7 mouse cellular contexts compared by ENCODE assay signal in genomic region chr3:88150061-88150998, GRCm38 (mm10). TPM values are rescaled to one million over a fixed set of nuclear protein-coding genes. Genes with fewer than 3 reads are reported as not detected.
DNase-seq lines count a peak whose midpoint lies in the region; ATAC-seq and TF ChIP-seq lines count a peak whose summit lies in the region.

No protein-coding gene starts in this region.

- H3K36me3 ChIP-seq in ES-Bruce4 (ENCODE audit: control insufficient read depth, insufficient read depth, low read length, poor library complexity, severe bottlenecking): no peaks in the 10 kb centered on the region
- H3K36me3 ChIP-seq in hindbrain, embryonic 15.5 days: no peaks in the 10 kb centered on the region
- peaks cover 5% of the 10 kb centered on the region; the same call in 1 of the 2 replicates for H3K36me3 ChIP-seq in limb, embryonic 13.5 days
- H3K36me3 ChIP-seq in neural tube, embryonic 11.5 days (ENCODE audit: control insufficient read depth, insufficient read depth, low read length): no peaks in the 10 kb centered on the region

- TF ChIP-seq POLR2A in ES-Bruce4 (IDR thresholded peaks at IDR 0.05; ENCODE audit: insufficient read depth, low read length): no peak
- no peak for TF ChIP-seq POLR2A in bone marrow macrophage, adult 2 months (IDR thresholded peaks at IDR 0.05; ENCODE audit: borderline replicate concordance, low read depth, low read length)

- peak overlapping the region; percentile 42 for H3K4me2 ChIP-seq in hindbrain, embryonic 15.5 days
- H3K4me2 ChIP-seq in limb, embryonic 13.5 days (replicated peaks): peak overlapping the region; percentile 50
- H3K4me2 ChIP-seq in neural tube, embryonic 11.5 days (ENCODE audit: low read depth): peak overlapping the region; percentile 2; the same call in 1 of the 2 replicates

- no peak for TF ChIP-seq CTCF in ES-Bruce4 (IDR thresholded peaks at IDR 0.05; ENCODE audit: low read depth, low read length)
- TF ChIP-seq CTCF in bone marrow macrophage, adult 2 months (IDR thresholded peaks at IDR 0.05; ENCODE audit: low read depth, low read length): no peak

- no peaks in the 10 kb centered on the region for H3K9me3 ChIP-seq in ES-Bruce4 (replicated peaks; ENCODE audit: control insufficient read depth, insufficient read depth, low read length, poor library complexity, severe bottlenecking)
- no peaks in the 10 kb centered on the region for H3K9me3 ChIP-seq in hindbrain, embryonic 15.5 days
- H3K9me3 ChIP-seq in limb, embryonic 13.5 days: no peaks in the 10 kb centered on the region
- no peaks in the 10 kb centered on the region for H3K9me3 ChIP-seq in neural tube, embryonic 11.5 days (ENCODE audit: control insufficient read depth, low read length)

- peak; percentile 42 for ATAC-seq in frontal cortex, adult (ENCODE audit: low TSS enrichment)
- ATAC-seq in hindbrain, embryonic 15.5 days (ENCODE audit: low FRiP score, low read depth): peak; percentile 29; the same call in 1 of the 2 replicates
- ATAC-seq in limb, embryonic 13.5 days (ENCODE audit: low FRiP score, low read depth): peak; percentile 57
- peak; percentile 29; the same call in 1 of the 2 replicates for ATAC-seq in neural tube, embryonic 11.5 days (ENCODE audit: insufficient read depth, low FRiP score, low TSS enrichment)

- peaks cover 35% of the 10 kb centered on the region for H3K4me1 ChIP-seq in ES-Bruce4 (ENCODE audit: control insufficient read depth, insufficient read depth, low read length)
- peaks cover 63% of the 10 kb centered on the region for H3K4me1 ChIP-seq in bone marrow macrophage, adult 2 months (ENCODE audit: control insufficient read depth, insufficient read depth, low read length)
- H3K4me1 ChIP-seq in hindbrain, embryonic 15.5 days (replicated peaks): peaks cover 76% of the 10 kb centered on the region
- H3K4me1 ChIP-seq in limb, embryonic 13.5 days: peaks cover 70% of the 10 kb centered on the region
- peaks cover 51% of the 10 kb centered on the region for H3K4me1 ChIP-seq in neural tube, embryonic 11.5 days (ENCODE audit: control insufficient read depth, insufficient read depth, low read length)

- peak; percentile 48 for DNase-seq in neural tube, embryonic 11.5 days (ENCODE audit: low spot score)
- DNase-seq in ovary, adult 18-20 months (ENCODE audit: low spot score): no peak

- no peak overlapping the region for H3K4me3 ChIP-seq in ES-Bruce4 (ENCODE audit: low read depth, low read length)
- peak overlapping the region; percentile 20; the same call in 1 of the 2 replicates for H3K4me3 ChIP-seq in bone marrow macrophage, adult 2 months (ENCODE audit: insufficient read depth, low read length)
- no peak overlapping the region for H3K4me3 ChIP-seq in hindbrain, embryonic 15.5 days
- H3K4me3 ChIP-seq in limb, embryonic 13.5 days: peak overlapping the region; percentile 12
- H3K4me3 ChIP-seq in neural tube, embryonic 11.5 days (ENCODE audit: low read depth, low read length): no peak overlapping the region

- H3K27me3 ChIP-seq in ES-Bruce4 (ENCODE audit: control insufficient read depth, insufficient read depth, low read length, poor library complexity, severe bottlenecking): no peaks in the 10 kb centered on the region
- H3K27me3 ChIP-seq in hindbrain, embryonic 15.5 days: no peaks in the 10 kb centered on the region
- no peaks in the 10 kb centered on the region for H3K27me3 ChIP-seq in limb, embryonic 13.5 days
- no peaks in the 10 kb centered on the region for H3K27me3 ChIP-seq in neural tube, embryonic 11.5 days (ENCODE audit: control insufficient read depth, insufficient read depth, low read length)

- no peak overlapping the region for H3K9ac ChIP-seq in ES-Bruce4 (ENCODE audit: low read depth, poor library complexity, severe bottlenecking)
- peak overlapping the region; percentile 15; the same call in 1 of the 2 replicates for H3K9ac ChIP-seq in hindbrain, embryonic 15.5 days
- peak overlapping the region; percentile 53 for H3K9ac ChIP-seq in limb, embryonic 13.5 days
- H3K9ac ChIP-seq in neural tube, embryonic 11.5 days (ENCODE audit: low read length): peak overlapping the region; percentile 3; the same call in 1 of the 2 replicates

- WGBS in hindbrain, embryonic 15.5 days: 12% methylated on average over 14 of the region's 14 CpGs
- WGBS in limb, embryonic 13.5 days: 20% methylated on average over 14 of the region's 14 CpGs
- WGBS in neural tube, embryonic 11.5 days: 15% methylated on average over 14 of the region's 14 CpGs

- H3K27ac ChIP-seq in ES-Bruce4 (ENCODE audit: insufficient read depth, low read length): peak overlapping the region; percentile 55
- no peak overlapping the region for H3K27ac ChIP-seq in bone marrow macrophage, adult 2 months (ENCODE audit: insufficient read depth, low read depth, low read length)
- peak overlapping the region; percentile 84 for H3K27ac ChIP-seq in hindbrain, embryonic 15.5 days (replicated peaks)
- H3K27ac ChIP-seq in limb, embryonic 13.5 days: peak overlapping the region; percentile 70
- peak overlapping the region; percentile 44 for H3K27ac ChIP-seq in neural tube, embryonic 11.5 days (ENCODE audit: low read depth, low read length)

- TF ChIP-seq EP300 in ES-Bruce4 (IDR thresholded peaks at IDR 0.05; ENCODE audit: insufficient read depth, low read depth, low read length): no peak

RNA-seq across cellular contexts. Expression of gene Mef2d, which starts 8.2 kb away (rescaled TPM):
- 41.5 and 48.1 TPM in 2 replicates for polyA plus RNA-seq in ES-Bruce4 (2011; ENCODE audit: insufficient read depth, insufficient read length, low read depth, missing spikeins)
- 84.5 and 98.1 TPM in 2 replicates for polyA plus RNA-seq in bone marrow macrophage, adult 2 months (2012; ENCODE audit: insufficient read depth, insufficient read length, missing spikeins)
- polyA plus RNA-seq in hindbrain, embryonic 15.5 days (2015; fragmentation: Nextera tagmentation; extraction: Ambion mirVana): 19.2 and 23.9 TPM in 2 replicates
- 16.4 and 19.7 TPM in 2 replicates for polyA plus RNA-seq in limb, embryonic 13.5 days (2015; fragmentation: Nextera tagmentation; extraction: Ambion mirVana)
- 16.6 and 18.1 TPM in 2 replicates for polyA plus RNA-seq in neural tube, embryonic 11.5 days (2014; fragmentation: Nextera tagmentation; extraction: Ambion mirVana)

Comparison
In these comparisons a context has a peak if more than half of its experiments do, and no peak if none do; other contexts are left out.
1. H3K4me3 ChIP-seq: peak in bone marrow macrophage, adult 2 months (single experiment) and limb, embryonic 13.5 days (single experiment); none in ES-Bruce4 (single experiment), hindbrain, embryonic 15.5 days (single experiment) and neural tube, embryonic 11.5 days (single experiment).
2. Peak in every context shown above with its lines, with median percentiles within 50 percentile points of each other: ATAC-seq and H3K4me2 ChIP-seq.